Mouse (Mus musculus) heart, adult 2 months (tissue): Measurements from ENCODE around the gene 9430097D07Rik.

ENCODE experiments used
- CTCF ChIP-seq: fragments of 200-600 bp; IDR thresholded peaks from 2 replicates; pipeline ENCODE4 v1.8.1; 2022; ENCODE audit warnings: antibody characterized with exemption, mild to moderate bottlenecking, moderate library complexity
- EP300 ChIP-seq: fragments of 200-500 bp; IDR thresholded peaks from 2 replicates; pipeline ENCODE4 v1.6.1; 2011; ENCODE audit warnings: low read depth, low read length, control low read depth; ENCODE audit not compliant: insufficient read depth
- POLR2A ChIP-seq: fragments of 200-500 bp; IDR thresholded peaks from 2 replicates; pipeline ENCODE4 v1.6.1; 2011; ENCODE audit warnings: mild to moderate bottlenecking, low read depth, low read length, control low read depth; ENCODE audit not compliant: insufficient read depth

- TF ChIP-seq CTCF (no peak), EP300 (peak; percentile 99), POLR2A (peak; percentile 72; the same call in 1 of the 2 replicates)
These were observed 45.4 kb upstream of the 9430097D07Rik start for GRCm38 (mm10) chr2:32620682-32621516.
